Mouse (Mus musculus): Measurements from ENCODE around the gene Morn5. TPM values are rescaled to one million over a fixed set of nuclear protein-coding genes. Genes with fewer than 3 reads are reported as not detected.

Morn5 gene
- polyA plus RNA-seq, 1 experiment from 2014 or later: 5.3 TPM

- H3K4me3 ChIP-seq (ENCODE audit: low read depth, low read length): no peak overlapping the region
- WGBS: 27% methylated on average over 3 of the region's 3 CpGs
- H3K9ac ChIP-seq (replicated peaks; ENCODE audit: low read depth): no peak overlapping the region
- H3K27ac ChIP-seq (ENCODE audit: low read length): no peak overlapping the region
- DNase-seq (ENCODE audit: low spot score): peak; percentile 41
- no peak for TF ChIP-seq EP300 (IDR thresholded peaks at IDR 0.05)
- TF ChIP-seq CTCF (IDR thresholded peaks at IDR 0.05): no peak
- H3K4me1 ChIP-seq (ENCODE audit: insufficient read depth, low read depth, low read length): no peaks in the 10 kb centered on the region
- ATAC-seq: no peak
- H3K27me3 ChIP-seq (replicated peaks; ENCODE audit: insufficient read depth, low read length): no peaks in the 10 kb centered on the region
- H3K36me3 ChIP-seq (ENCODE audit: insufficient read depth, low read length): no peaks in the 10 kb centered on the region
- H3K9me3 ChIP-seq (ENCODE audit: low read length): no peaks in the 10 kb centered on the region
- H3K4me2 ChIP-seq (replicated peaks; ENCODE audit: low read depth, low read length): no peak overlapping the region
Measured at GRCm38 (mm10) chr2:36053249-36053648, 4.0 kb downstream of the Morn5 start.

- no peak overlapping the region for H3K4me3 ChIP-seq (ENCODE audit: low read depth, low read length)
- no peak overlapping the region for H3K4me2 ChIP-seq (replicated peaks; ENCODE audit: low read depth, low read length)
- TF ChIP-seq EP300 (IDR thresholded peaks at IDR 0.05) (no peak), CTCF (IDR thresholded peaks at IDR 0.05) (no peak)
- no peaks in the 10 kb centered on the region for H3K27me3 ChIP-seq (replicated peaks; ENCODE audit: insufficient read depth, low read length)
- H3K27ac ChIP-seq (ENCODE audit: low read length): no peak overlapping the region
- no peaks in the 10 kb centered on the region for H3K4me1 ChIP-seq (ENCODE audit: insufficient read depth, low read depth, low read length)
- H3K9me3 ChIP-seq (ENCODE audit: low read length): no peaks in the 10 kb centered on the region
- no peaks in the 10 kb centered on the region for H3K36me3 ChIP-seq (ENCODE audit: insufficient read depth, low read length)
- WGBS: 50% methylated on average over 3 of the region's 3 CpGs
- DNase-seq (ENCODE audit: low spot score): no peak
- H3K9ac ChIP-seq (replicated peaks; ENCODE audit: low read depth): no peak overlapping the region
- ATAC-seq: no peak
Measured at GRCm38 (mm10) chr2:36056248-36056647, 7.0 kb downstream of the Morn5 start.

GRCm38 (mm10) chr2:36061409-36061808 is 12.2 kb downstream of the Morn5 start:
- Histone ChIP-seq H3K27me3 (replicated peaks; ENCODE audit: insufficient read depth, low read length) (no peaks in the 10 kb centered on the region), H3K9me3 (ENCODE audit: low read length) (no peaks in the 10 kb centered on the region), H3K36me3 (ENCODE audit: insufficient read depth, low read length) (no peaks in the 10 kb centered on the region), H3K4me1 (ENCODE audit: insufficient read depth, low read depth, low read length) (no peaks in the 10 kb centered on the region), H3K27ac (ENCODE audit: low read length) (no peak overlapping the region), H3K4me2 (replicated peaks; ENCODE audit: low read depth, low read length) (no peak overlapping the region), H3K4me3 (ENCODE audit: low read depth, low read length) (no peak overlapping the region), H3K9ac (replicated peaks; ENCODE audit: low read depth) (no peak overlapping the region)
- TF ChIP-seq EP300 (IDR thresholded peaks at IDR 0.05) (no peak), CTCF (IDR thresholded peaks at IDR 0.05) (no peak)
- 53% methylated on average over 5 of the region's 5 CpGs for WGBS
- ATAC-seq (no peak), DNase-seq (ENCODE audit: low spot score) (no peak)

GRCm38 (mm10) chr2:36067132-36067531 is 17.9 kb downstream of the Morn5 start:
- Histone ChIP-seq H3K9me3 (ENCODE audit: low read length) (no peaks in the 10 kb centered on the region), H3K4me1 (ENCODE audit: insufficient read depth, low read depth, low read length) (no peaks in the 10 kb centered on the region), H3K9ac (replicated peaks; ENCODE audit: low read depth) (no peak overlapping the region), H3K27ac (ENCODE audit: low read length) (no peak overlapping the region), H3K27me3 (replicated peaks; ENCODE audit: insufficient read depth, low read length) (no peaks in the 10 kb centered on the region), H3K4me2 (replicated peaks; ENCODE audit: low read depth, low read length) (no peak overlapping the region), H3K36me3 (ENCODE audit: insufficient read depth, low read length) (no peaks in the 10 kb centered on the region), H3K4me3 (ENCODE audit: low read depth, low read length) (no peak overlapping the region)
- DNase-seq (ENCODE audit: low spot score) (no peak), ATAC-seq (no peak)
- WGBS: 71% methylated on average over 9 of the region's 9 CpGs
- TF ChIP-seq EP300 (IDR thresholded peaks at IDR 0.05) (no peak), CTCF (IDR thresholded peaks at IDR 0.05) (no peak)

GRCm38 (mm10) chr2:36071660-36072305 is 22.5 kb downstream of the Morn5 start:
- Histone ChIP-seq H3K9ac (replicated peaks; ENCODE audit: low read depth) (no peak overlapping the region), H3K9me3 (ENCODE audit: low read length) (no peaks in the 10 kb centered on the region), H3K4me3 (ENCODE audit: low read depth, low read length) (no peak overlapping the region), H3K27me3 (replicated peaks; ENCODE audit: insufficient read depth, low read length) (no peaks in the 10 kb centered on the region), H3K4me1 (ENCODE audit: insufficient read depth, low read depth, low read length) (no peaks in the 10 kb centered on the region), H3K27ac (ENCODE audit: low read length) (no peak overlapping the region), H3K4me2 (replicated peaks; ENCODE audit: low read depth, low read length) (no peak overlapping the region), H3K36me3 (ENCODE audit: insufficient read depth, low read length) (no peaks in the 10 kb centered on the region)
- no peak for ATAC-seq
- DNase-seq (ENCODE audit: low spot score): no peak
- no peak for TF ChIP-seq EP300 (IDR thresholded peaks at IDR 0.05)
- WGBS: 63% methylated on average over 8 of the region's 8 CpGs

- no peaks in the 10 kb centered on the region for H3K9me3 ChIP-seq (ENCODE audit: low read length)
- TF ChIP-seq CTCF (IDR thresholded peaks at IDR 0.05): no peak
- TF ChIP-seq EP300 (IDR thresholded peaks at IDR 0.05): no peak
- H3K27ac ChIP-seq (ENCODE audit: low read length): no peak overlapping the region
- no peak overlapping the region for H3K9ac ChIP-seq (replicated peaks; ENCODE audit: low read depth)
- no peak overlapping the region for H3K4me2 ChIP-seq (replicated peaks; ENCODE audit: low read depth, low read length)
- no peaks in the 10 kb centered on the region for H3K4me1 ChIP-seq (ENCODE audit: insufficient read depth, low read depth, low read length)
- H3K27me3 ChIP-seq (replicated peaks; ENCODE audit: insufficient read depth, low read length): no peaks in the 10 kb centered on the region
- H3K4me3 ChIP-seq (ENCODE audit: low read depth, low read length): no peak overlapping the region
- no peaks in the 10 kb centered on the region for H3K36me3 ChIP-seq (ENCODE audit: insufficient read depth, low read length)
- 51% methylated on average over 3 of the region's 3 CpGs for WGBS
- DNase-seq (ENCODE audit: low spot score) (no peak), ATAC-seq (no peak)
Measured at GRCm38 (mm10) chr2:36073781-36074180, 24.5 kb downstream of the Morn5 start.

- no peak for ATAC-seq
- no peaks in the 10 kb centered on the region for H3K27me3 ChIP-seq (replicated peaks; ENCODE audit: insufficient read depth, low read length)
Measured at GRCm38 (mm10) chr2:36075210-36075609, 26.0 kb downstream of the Morn5 start.

More at GRCm38 (mm10) chr2:36075210-36075609, 26.0 kb downstream of the Morn5 start:
- Histone ChIP-seq H3K9ac (replicated peaks; ENCODE audit: low read depth) (no peak overlapping the region), H3K4me3 (ENCODE audit: low read depth, low read length) (no peak overlapping the region), H3K36me3 (ENCODE audit: insufficient read depth, low read length) (no peaks in the 10 kb centered on the region), H3K27ac (ENCODE audit: low read length) (no peak overlapping the region), H3K9me3 (ENCODE audit: low read length) (no peaks in the 10 kb centered on the region), H3K4me1 (ENCODE audit: insufficient read depth, low read depth, low read length) (no peaks in the 10 kb centered on the region), H3K4me2 (replicated peaks; ENCODE audit: low read depth, low read length) (no peak overlapping the region)
- DNase-seq (ENCODE audit: low spot score): no peak
- 81% methylated on average over 5 of the region's 5 CpGs for WGBS
- TF ChIP-seq CTCF (IDR thresholded peaks at IDR 0.05): no peak
- TF ChIP-seq EP300 (IDR thresholded peaks at IDR 0.05): no peak
